Mouse (Mus musculus) spleen, adult 18-20 months (tissue): ENCODE data around the gene Hoxa5.

Experiments
- DNase-seq, 2 experiments: peaks; one replicate each; pipeline ENCODE4 v3.0.0; 2022; ENCODE audit warnings: mixed read lengths in 2 of 2

The Hoxa5 gene

GRCm38 (mm10) chr6:52225612-52226568 is 21.5 kb upstream of the Hoxa5 start:
- DNase-seq: no peak

GRCm38 (mm10) chr6:52224895-52225611 is 20.7 kb upstream of the Hoxa5 start:
- DNase-seq: peak in 1 of 2 experiments; percentile 3

- DNase-seq: no peak
These were observed 19.8 kb upstream of the Hoxa5 start for GRCm38 (mm10) chr6:52223939-52224760.

- no peak for DNase-seq
These were observed 18.3 kb upstream of the Hoxa5 start for GRCm38 (mm10) chr6:52222729-52223128.

GRCm38 (mm10) chr6:52221993-52222685 is 17.8 kb upstream of the Hoxa5 start:
- no peak for DNase-seq

- peak; percentile 63 to 82 for DNase-seq
These were observed 17.1 kb upstream of the Hoxa5 start, which contains the start of gene Hoxa7 for GRCm38 (mm10) chr6:52221337-52221992. Gene Hoxa7, minus strand, starts transcription at chr6:52221854.

- DNase-seq: no peak
These were observed 16.5 kb upstream of the Hoxa5 start for GRCm38 (mm10) chr6:52220865-52221310.

- DNase-seq: no peak
These were observed 15.8 kb upstream of the Hoxa5 start for GRCm38 (mm10) chr6:52220003-52220864.

GRCm38 (mm10) chr6:52219234-52219942 is 15.0 kb upstream of the Hoxa5 start:
- DNase-seq: no peak

GRCm38 (mm10) chr6:52218643-52219215 is 14.3 kb upstream of the Hoxa5 start:
- no peak for DNase-seq

GRCm38 (mm10) chr6:52217895-52218642 is 13.7 kb upstream of the Hoxa5 start:
- no peak for DNase-seq

GRCm38 (mm10) chr6:52217459-52217768 is 13.0 kb upstream of the Hoxa5 start:
- no peak for DNase-seq

GRCm38 (mm10) chr6:52216691-52217458 is 12.5 kb upstream of the Hoxa5 start:
- no peak for DNase-seq

- no peak for DNase-seq
These were observed 11.6 kb upstream of the Hoxa5 start for GRCm38 (mm10) chr6:52215771-52216535.

GRCm38 (mm10) chr6:52215070-52215469 is 10.7 kb upstream of the Hoxa5 start:
- no peak for DNase-seq

GRCm38 (mm10) chr6:52214271-52214670 is 9.9 kb upstream of the Hoxa5 start:
- no peak for DNase-seq
